ENCODE assay signal across 19 mouse cellular contexts in the genomic region with DNA sequence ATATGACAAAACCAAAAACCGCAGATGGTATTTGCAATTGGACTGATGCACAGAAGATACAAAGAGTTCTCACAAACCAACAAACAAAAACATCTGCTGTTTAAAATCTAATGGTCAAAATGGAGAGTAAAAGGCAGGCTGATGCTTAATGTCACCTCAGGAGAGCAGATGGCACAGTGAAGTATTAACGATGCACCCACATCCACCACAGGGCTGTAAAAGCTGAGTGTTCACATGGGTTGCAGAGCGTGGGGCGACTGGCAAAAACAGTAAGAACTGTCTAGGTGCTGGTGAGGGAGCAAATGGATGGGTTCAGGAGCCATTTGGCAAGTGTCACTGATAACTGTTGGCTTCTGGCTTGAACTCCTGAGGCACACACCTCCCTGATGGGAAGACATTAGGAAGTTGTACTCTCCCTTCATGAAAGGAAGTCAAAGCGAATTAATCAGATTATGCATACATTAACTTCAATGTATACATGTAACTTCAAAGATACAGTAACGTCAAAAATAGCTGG. TPM values are rescaled to one million over a fixed set of nuclear protein-coding genes. Genes with fewer than 3 reads are reported as not detected.
A peak's percentile ranks its signal among the peaks of the same experiment; 100 is the strongest.
DNase-seq lines count a peak whose midpoint lies in the region; ATAC-seq lines count a peak whose summit lies in the region.
"Had no signal": no experiment of that assay in that cellular context is flagged by ENCODE, and none has a peak within 500 bp of the region (broad histone marks: within the 10 kb centered on the region; RNA-seq: fewer than 3 reads in every experiment).

No protein-coding gene starts in this region.

- no peak overlapping the region for H3K9ac ChIP-seq in midbrain, embryonic 15.5 days
- no peak overlapping the region for H3K9ac ChIP-seq in midbrain, embryonic 16.5 days (ENCODE audit: low read depth, low read length)
- H3K9ac ChIP-seq in neural tube, embryonic 14.5 days (replicated peaks; ENCODE audit: low read depth, low read length), result no peak overlapping the region
- H3K9ac ChIP-seq: embryonic facial prominence, embryonic 13.5 days; heart, embryonic 15.5 days; lung, embryonic 14.5 days had no signal

- peak overlapping the region; percentile 88 for H3K4me3 ChIP-seq in erythroblast, embryonic 14.5 days (replicated peaks)
- no peak overlapping the region for H3K4me3 ChIP-seq in midbrain, embryonic 15.5 days
- no peak overlapping the region for H3K4me3 ChIP-seq in midbrain, embryonic 16.5 days (ENCODE audit: low read depth, low read length)
- H3K4me3 ChIP-seq in neural tube, embryonic 14.5 days (ENCODE audit: low read depth, low read length), result no peak overlapping the region
- no peak overlapping the region for H3K4me3 ChIP-seq in embryonic facial prominence, embryonic 10.5 days
- H3K4me3 ChIP-seq: embryonic facial prominence, embryonic 13.5 days; heart, adult 2 months; heart, embryonic 15.5 days; limb, embryonic 10.5 days had no signal

- DNase-seq in layer of hippocampus, adult 18-20 months (ENCODE audit: low spot score in 2 of 2), result peak; percentile 48 to 67
- DNase-seq in layer of hippocampus, adult 9-10 months (ENCODE audit: low spot score), result no peak
- no peak for DNase-seq in embryonic facial prominence, embryonic 10.5 days (ENCODE audit: low spot score)
- DNase-seq: adrenal gland, adult 8-10 months; heart, adult 2 months; kidney, adult 18-20 months; kidney, postnatal 10 days; lung, embryonic 14.5 days; lung, postnatal 4 days had no signal

- peaks cover 30% of the 10 kb centered on the region for H3K4me1 ChIP-seq in erythroblast, embryonic 14.5 days (ENCODE audit: control insufficient read depth)
- peaks cover 31% of the 10 kb centered on the region for H3K4me1 ChIP-seq in midbrain, embryonic 15.5 days
- peaks cover 29% of the 10 kb centered on the region for H3K4me1 ChIP-seq in midbrain, embryonic 16.5 days (ENCODE audit: control insufficient read depth, insufficient read depth, low read length)
- peaks cover 25% of the 10 kb centered on the region for H3K4me1 ChIP-seq in neural tube, embryonic 14.5 days (ENCODE audit: control insufficient read depth, insufficient read depth, low read length)
- H3K4me1 ChIP-seq in embryonic facial prominence, embryonic 10.5 days, result peaks cover 18% of the 10 kb centered on the region

- no peak for ATAC-seq in erythroblast, adult 5-6 weeks (replicated peaks; ENCODE audit: low FRiP score, poor library complexity, severe bottlenecking)
- no peak for ATAC-seq in midbrain, embryonic 15.5 days (replicated peaks)
- no peak for ATAC-seq in midbrain, embryonic 16.5 days
- ATAC-seq in neural tube, embryonic 14.5 days (ENCODE audit: low read depth), result no peak

- H3K27ac ChIP-seq in midbrain, embryonic 15.5 days, result no peak overlapping the region
- H3K27ac ChIP-seq in midbrain, embryonic 16.5 days (ENCODE audit: low read length), result no peak overlapping the region
- no peak overlapping the region for H3K27ac ChIP-seq in neural tube, embryonic 14.5 days (ENCODE audit: low read depth, low read length)
- no peak overlapping the region for H3K27ac ChIP-seq in embryonic facial prominence, embryonic 10.5 days (replicated peaks)
- H3K27ac ChIP-seq: embryonic facial prominence, embryonic 13.5 days; heart, adult 2 months; heart, embryonic 15.5 days; limb, embryonic 10.5 days; midbrain, embryonic 10.5 days; stomach, postnatal 0 days had no signal

- H3K9me3 ChIP-seq in erythroblast, embryonic 14.5 days (ENCODE audit: control insufficient read depth, low read length), result no peaks in the 10 kb centered on the region
- no peaks in the 10 kb centered on the region for H3K9me3 ChIP-seq in midbrain, embryonic 15.5 days
- no peaks in the 10 kb centered on the region for H3K9me3 ChIP-seq in midbrain, embryonic 16.5 days (replicated peaks; ENCODE audit: control insufficient read depth, low read length, poor library complexity, severe bottlenecking)
- no peaks in the 10 kb centered on the region for H3K9me3 ChIP-seq in neural tube, embryonic 14.5 days (ENCODE audit: control insufficient read depth, low read length)
- H3K9me3 ChIP-seq in embryonic facial prominence, embryonic 10.5 days, result no peaks in the 10 kb centered on the region
- H3K9me3 ChIP-seq: embryonic facial prominence, embryonic 13.5 days; heart, embryonic 15.5 days; limb, embryonic 10.5 days; midbrain, embryonic 10.5 days had no signal

- peaks cover 18% of the 10 kb centered on the region for H3K36me3 ChIP-seq in erythroblast, embryonic 14.5 days (ENCODE audit: control insufficient read depth)
- no peaks in the 10 kb centered on the region for H3K36me3 ChIP-seq in midbrain, embryonic 15.5 days (replicated peaks)
- no peaks in the 10 kb centered on the region for H3K36me3 ChIP-seq in midbrain, embryonic 16.5 days (ENCODE audit: control insufficient read depth, insufficient read depth, low read length)
- no peaks in the 10 kb centered on the region for H3K36me3 ChIP-seq in neural tube, embryonic 14.5 days (ENCODE audit: control insufficient read depth, insufficient read depth, low read length)
- peaks cover 19% of the 10 kb centered on the region for H3K36me3 ChIP-seq in embryonic facial prominence, embryonic 10.5 days (replicated peaks)
- H3K36me3 ChIP-seq: heart, embryonic 15.5 days had no signal

- WGBS in midbrain, embryonic 15.5 days, result 90% methylated on average over 6 of the region's 6 CpGs
- WGBS in midbrain, embryonic 16.5 days, result 87% methylated on average over 6 of the region's 6 CpGs
- WGBS in neural tube, embryonic 14.5 days, result 66% methylated on average over 6 of the region's 6 CpGs
- WGBS in embryonic facial prominence, embryonic 10.5 days, result 95% methylated on average over 6 of the region's 6 CpGs

- H3K27me3 ChIP-seq in erythroblast, embryonic 14.5 days (ENCODE audit: control insufficient read depth), result no peaks in the 10 kb centered on the region
- H3K27me3 ChIP-seq in midbrain, embryonic 15.5 days (replicated peaks), result no peaks in the 10 kb centered on the region
- H3K27me3 ChIP-seq in midbrain, embryonic 16.5 days (ENCODE audit: control insufficient read depth, insufficient read depth, low read depth, low read length), result no peaks in the 10 kb centered on the region
- H3K27me3 ChIP-seq in neural tube, embryonic 14.5 days (ENCODE audit: control insufficient read depth, insufficient read depth, low read length), result no peaks in the 10 kb centered on the region
- no peaks in the 10 kb centered on the region for H3K27me3 ChIP-seq in embryonic facial prominence, embryonic 10.5 days (replicated peaks; ENCODE audit: low read depth, poor library complexity, severe bottlenecking)
- H3K27me3 ChIP-seq: embryonic facial prominence, embryonic 13.5 days; heart, embryonic 15.5 days had no signal

- 0 out of 2 replicates have a peak overlapping the region, but pooled peaks have one; percentile 70 for H3K4me2 ChIP-seq in midbrain, embryonic 15.5 days
- no peak overlapping the region for H3K4me2 ChIP-seq in midbrain, embryonic 16.5 days (ENCODE audit: low read length)
- H3K4me2 ChIP-seq in neural tube, embryonic 14.5 days (ENCODE audit: low read depth, low read length), result peak overlapping the region; percentile 42; the same call in 1 of the 2 replicates
- H3K4me2 ChIP-seq: heart, embryonic 15.5 days had no signal

RNA-seq across cellular contexts. Expression of gene Nsmce3, which starts 3.2 kb away (rescaled TPM):
- 1.4 TPM in 2 replicates for polyA plus RNA-seq in erythroblast, embryonic 14.5 days (2012)
- total RNA-seq in erythroblast, adult 5-6 weeks (2015; ENCODE audit: low replicate concordance), result 0.21 and 2.3 TPM in 2 replicates
- total RNA-seq in erythroblast, adult 5-6 weeks (2017; ENCODE audit: low replicate concordance), result 1.0 and 2.4 TPM in 2 replicates
- total RNA-seq in layer of hippocampus, adult 18-20 months (2021), result 10 to 100 TPM; 15.9 to 16.9 TPM
- polyA plus RNA-seq in midbrain, embryonic 15.5 days (2015; fragmentation: Nextera tagmentation; extraction: Ambion mirVana), result 10.1 and 10.5 TPM in 2 replicates
- polyA plus RNA-seq in midbrain, embryonic 16.5 days (2015; fragmentation: Nextera tagmentation; extraction: Ambion mirVana), result 10.3 and 11.5 TPM in 2 replicates
- polyA plus RNA-seq in neural tube, embryonic 14.5 days (2014; fragmentation: Nextera tagmentation; extraction: Ambion mirVana), result 10.8 and 11.8 TPM in 2 replicates
- 10.4 and 11.2 TPM in 2 replicates for polyA plus RNA-seq in embryonic facial prominence, embryonic 10.5 days (2016; fragmentation: Nextera tagmentation; extraction: Ambion mirVana)

Comparison
In these comparisons a context has a peak if more than half of its experiments do, and no peak if none do; other contexts are left out.
1. DNase-seq: peak in layer of hippocampus, adult 18-20 months (2 of 2); none in layer of hippocampus, adult 9-10 months (single experiment) and embryonic facial prominence, embryonic 10.5 days (single experiment).